Mouse (Mus musculus): ENCODE data around the gene Svs6.
"Not testable (repeated sequence)": the region's sequence is repeated elsewhere in the genome, so short reads cannot be mapped to it uniquely, and the experiment has no call there.

GRCm38 (mm10) chr2:164288968-164289367 lies 27.6 kb upstream of the Svs6 start, which contains the start of gene Svs3a:
- TF ChIP-seq CTCF (IDR thresholded peaks at IDR 0.05; ENCODE audit: low read depth, low read length); POLR2A (IDR thresholded peaks at IDR 0.05; ENCODE audit: insufficient read depth, low read length): not testable (repeated sequence)

Data from ES-Bruce4 (cell line).